Mouse (Mus musculus): ENCODE results near the gene Srgap2. TPM values are rescaled to one million over a fixed set of nuclear protein-coding genes. Genes with fewer than 3 reads are reported as not detected.

The Srgap2 gene
- total RNA-seq, 2 experiments from 2014 or later = 19.5 TPM

DNA sequence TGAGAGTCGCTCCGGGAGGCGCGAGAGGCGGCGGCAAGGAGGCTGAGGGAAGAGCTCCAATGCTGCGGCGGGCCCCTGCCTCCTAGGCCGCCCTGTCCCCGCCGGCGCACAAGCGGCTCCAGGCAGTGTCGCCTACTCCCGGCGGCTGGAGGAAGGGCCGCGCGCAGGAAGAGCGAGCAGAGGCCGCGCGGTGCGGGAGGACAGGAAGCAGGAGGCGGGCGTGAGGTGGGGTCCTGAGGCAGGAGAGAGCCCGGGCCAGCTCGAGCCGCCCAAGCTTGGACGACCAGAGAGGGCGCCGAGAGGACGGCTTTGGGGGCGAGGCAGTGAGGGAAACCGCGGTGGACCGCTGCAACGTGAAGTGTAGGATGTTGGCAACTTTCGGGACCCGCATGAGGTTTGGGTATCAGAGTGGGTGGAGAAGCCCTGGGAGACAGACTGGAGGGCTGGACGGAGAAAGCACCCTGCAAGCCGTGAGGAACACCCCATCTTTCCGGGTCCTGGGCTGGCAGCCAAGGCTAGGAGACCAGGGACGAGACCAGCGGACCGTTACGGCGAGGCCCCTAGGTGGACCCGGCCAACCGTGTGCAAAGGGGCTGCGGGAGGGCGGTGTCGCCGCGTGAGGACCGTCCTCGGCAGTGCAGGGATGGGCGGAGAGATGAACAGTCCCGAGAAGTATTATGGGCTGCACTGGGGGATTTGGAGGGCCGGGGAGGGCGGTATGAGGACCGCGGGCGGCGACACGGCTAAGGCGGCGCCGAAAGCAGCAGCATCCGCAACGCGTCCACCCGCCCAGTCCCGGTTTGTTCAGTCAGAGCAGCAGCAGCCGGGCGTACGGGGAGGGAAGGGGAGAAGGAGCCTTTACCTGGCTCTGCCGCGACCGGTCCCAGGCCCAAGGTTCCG, 531 bp downstream of the Srgap2 start:
- DNase-seq = peak; percentile 81 to 83

DNA sequence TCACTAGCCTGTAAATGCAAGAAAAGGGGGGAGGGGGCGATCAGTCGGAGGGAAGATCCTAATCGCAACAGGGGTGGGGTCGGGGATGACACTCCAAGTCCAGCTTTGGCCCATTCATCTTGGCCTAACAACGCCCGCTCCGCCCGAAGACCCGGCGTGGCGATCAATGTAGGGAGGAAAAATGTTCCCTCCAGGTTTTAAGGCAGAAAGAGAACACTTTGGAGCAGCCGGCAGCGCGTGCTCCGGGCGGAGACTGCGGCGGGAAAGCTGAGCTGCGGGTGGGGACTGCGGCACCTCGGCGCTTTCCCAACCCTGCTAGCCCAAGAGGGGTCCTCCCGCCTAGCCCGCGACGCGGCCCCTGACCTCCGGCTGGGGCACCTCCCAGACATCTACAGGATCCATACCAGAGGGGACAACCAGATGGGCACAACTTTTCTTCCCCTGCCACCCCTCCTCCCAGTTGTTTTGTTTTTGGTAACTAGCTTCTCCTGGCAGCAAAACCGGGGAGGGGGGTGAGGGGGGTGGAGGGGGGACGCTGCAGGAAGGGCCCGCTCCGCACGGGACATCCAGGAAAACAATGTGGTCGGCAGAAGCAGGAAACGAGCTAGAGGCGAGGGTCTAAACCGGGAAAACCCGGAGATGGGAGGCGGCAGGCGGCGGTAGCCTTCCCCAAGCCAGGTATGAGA, 1.4 kb downstream of the Srgap2 start:
- DNase-seq = peak; percentile 53 to 59

GRCm38 (mm10) chr1:131525101-131525585, 2.0 kb downstream of the Srgap2 start:
- peak; percentile 55 to 65 for DNase-seq

GRCm38 (mm10) chr1:131523794-131524193, 3.4 kb downstream of the Srgap2 start:
- no peak for DNase-seq

DNA sequence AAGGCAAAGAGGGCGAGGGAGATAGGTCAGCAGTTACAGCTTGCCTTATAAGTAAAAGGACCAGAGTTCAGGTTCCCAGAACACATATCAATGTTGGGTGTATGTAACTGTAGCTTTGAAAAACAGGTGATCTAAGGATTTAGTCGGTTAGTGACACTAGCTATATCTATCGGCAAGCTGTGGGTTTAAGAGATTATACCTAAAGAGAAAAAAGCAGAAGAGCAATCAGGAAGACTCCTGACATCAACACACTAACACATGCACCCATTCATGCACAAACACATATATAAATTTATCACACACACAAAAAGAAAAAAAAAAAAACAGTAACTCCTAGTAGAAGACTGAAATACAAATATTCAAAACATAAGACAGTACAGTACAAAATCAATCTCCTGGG, 10.6 kb downstream of the Srgap2 start:
- no peak for DNase-seq

DNA sequence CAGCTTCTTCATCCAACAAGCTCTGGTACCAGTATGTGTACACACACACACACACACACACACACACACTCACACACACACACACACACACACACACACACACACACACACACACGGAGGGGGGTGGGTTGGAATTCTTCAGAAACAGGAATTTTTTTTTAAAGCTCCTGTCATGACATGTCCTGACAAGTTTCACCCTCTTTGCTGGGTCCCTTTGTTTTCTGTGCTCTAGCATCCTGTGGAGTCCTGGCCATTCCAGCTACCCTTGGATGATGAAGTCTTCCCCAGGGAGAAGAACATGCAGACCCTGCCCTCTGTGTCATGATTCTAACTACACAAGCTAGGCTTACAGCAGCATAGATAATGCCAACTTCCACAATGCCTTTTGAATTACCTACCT, 13.0 kb downstream of the Srgap2 start:
- no peak for DNase-seq

- no peak for DNase-seq
These were observed 14.0 kb downstream of the Srgap2 start for GRCm38 (mm10) chr1:131513136-131513535.

GRCm38 (mm10) chr1:131511661-131512500, 15.3 kb downstream of the Srgap2 start:
- DNase-seq = no peak

DNA sequence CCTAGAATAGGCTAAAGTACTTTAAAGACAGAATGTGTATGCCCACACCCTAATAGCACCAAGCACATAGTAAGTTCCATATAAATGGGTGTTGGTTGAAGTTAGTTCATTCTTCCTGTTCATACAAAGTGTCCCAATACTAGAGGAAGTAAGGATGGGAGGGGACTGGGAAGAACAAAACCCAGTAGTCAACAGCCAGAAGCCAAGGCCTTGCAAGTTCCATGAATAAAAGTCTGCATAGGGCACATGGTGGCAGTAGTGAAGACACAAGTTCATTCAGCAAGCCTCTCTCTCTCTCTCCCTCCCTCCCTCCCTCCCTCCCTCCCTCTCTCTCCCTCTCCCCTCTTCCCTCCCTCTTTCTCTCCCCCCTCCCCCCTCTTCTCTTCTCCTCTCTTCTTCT, 16.0 kb downstream of the Srgap2 start:
- no peak for DNase-seq

DNA sequence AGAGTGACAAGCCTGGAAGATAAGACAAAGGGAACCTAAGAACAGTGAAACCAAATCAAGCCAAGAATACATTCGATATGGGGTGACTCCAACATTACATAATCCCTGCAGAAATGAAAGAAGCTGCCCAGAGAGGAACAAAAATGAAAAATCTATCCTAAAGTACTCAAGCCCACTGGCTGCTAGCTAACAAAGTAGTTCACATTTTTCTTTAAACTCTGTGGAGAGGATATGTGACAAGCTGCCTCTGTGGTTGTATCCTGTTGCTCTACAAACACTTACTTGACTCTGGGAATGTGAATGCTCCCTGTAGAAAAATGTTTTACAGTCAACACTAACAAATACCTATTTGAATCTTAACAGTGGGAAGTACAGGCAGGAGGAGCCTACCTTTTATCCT, 25.5 kb downstream of the Srgap2 start:
- DNase-seq = no peak

- DNase-seq = no peak
These were observed 28.9 kb downstream of the Srgap2 start for GRCm38 (mm10) chr1:131498231-131498630.

DNA sequence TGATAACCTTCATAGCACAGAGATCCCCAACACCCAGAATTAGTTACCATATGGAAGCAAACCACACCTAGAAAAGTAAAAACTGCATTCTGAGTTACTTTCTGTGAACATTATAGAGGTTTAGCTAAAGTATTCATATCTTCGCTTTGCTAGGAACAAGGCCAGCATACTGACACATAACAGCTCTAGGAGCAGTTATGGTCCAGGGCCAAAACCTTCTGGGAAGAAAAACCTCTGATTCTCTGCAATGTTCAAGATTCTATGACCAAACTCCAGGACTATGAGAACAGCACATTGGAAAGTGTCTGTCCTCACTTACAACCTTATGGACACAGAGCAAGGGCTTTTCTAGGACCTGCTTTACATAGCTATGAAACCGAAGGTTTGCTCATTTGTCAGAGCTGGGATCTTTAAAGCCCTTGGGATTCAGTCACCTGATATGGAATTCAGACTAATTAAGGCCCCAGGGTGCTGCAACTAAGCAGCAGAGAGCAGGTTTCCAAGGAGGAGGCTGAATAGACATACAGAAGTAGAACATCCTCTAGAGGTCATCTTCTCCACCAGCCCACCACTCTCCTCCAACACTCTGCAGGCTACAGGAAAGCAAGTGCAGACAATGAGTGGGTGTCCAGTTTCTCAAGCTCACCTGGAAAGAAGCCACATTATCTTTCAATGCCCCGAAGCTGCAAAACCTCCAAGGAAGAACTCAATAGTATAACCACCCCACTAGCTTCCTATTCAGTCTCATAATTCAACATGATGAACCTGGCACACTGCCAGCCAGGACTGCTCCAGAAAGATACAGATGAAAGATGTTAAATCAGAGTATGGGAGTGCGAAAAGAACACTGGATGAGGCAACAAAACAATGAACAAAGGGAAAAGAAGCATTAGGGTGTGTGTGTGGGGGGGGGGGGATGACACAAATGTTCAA, 32.9 kb downstream of the Srgap2 start:
- DNase-seq = no peak

- peak in 1 of 2 experiments; percentile 54 for DNase-seq
These were observed 34.8 kb downstream of the Srgap2 start for GRCm38 (mm10) chr1:131492360-131492759.

- DNase-seq = no peak
These were observed 35.6 kb downstream of the Srgap2 start for GRCm38 (mm10) chr1:131491579-131491978.

DNA sequence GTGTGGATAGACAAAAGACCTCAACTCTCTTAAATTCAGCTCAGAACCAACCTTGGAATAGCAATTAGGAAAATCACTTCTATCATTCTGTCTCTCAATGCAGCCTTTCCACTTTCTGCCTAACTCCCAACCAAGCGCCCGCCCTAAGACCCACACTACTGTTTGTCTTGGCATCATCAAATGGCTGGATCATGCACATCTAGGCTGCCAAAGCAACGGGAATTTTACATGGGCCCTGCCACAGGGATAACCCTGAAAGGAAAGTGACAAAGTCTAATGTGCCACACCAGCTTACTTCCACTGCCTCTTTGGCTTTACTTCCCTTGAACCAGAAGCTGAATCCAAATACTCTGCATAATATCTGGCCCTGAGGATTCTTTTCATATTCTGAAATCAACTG, 37.8 kb downstream of the Srgap2 start:
- no peak for DNase-seq

DNA sequence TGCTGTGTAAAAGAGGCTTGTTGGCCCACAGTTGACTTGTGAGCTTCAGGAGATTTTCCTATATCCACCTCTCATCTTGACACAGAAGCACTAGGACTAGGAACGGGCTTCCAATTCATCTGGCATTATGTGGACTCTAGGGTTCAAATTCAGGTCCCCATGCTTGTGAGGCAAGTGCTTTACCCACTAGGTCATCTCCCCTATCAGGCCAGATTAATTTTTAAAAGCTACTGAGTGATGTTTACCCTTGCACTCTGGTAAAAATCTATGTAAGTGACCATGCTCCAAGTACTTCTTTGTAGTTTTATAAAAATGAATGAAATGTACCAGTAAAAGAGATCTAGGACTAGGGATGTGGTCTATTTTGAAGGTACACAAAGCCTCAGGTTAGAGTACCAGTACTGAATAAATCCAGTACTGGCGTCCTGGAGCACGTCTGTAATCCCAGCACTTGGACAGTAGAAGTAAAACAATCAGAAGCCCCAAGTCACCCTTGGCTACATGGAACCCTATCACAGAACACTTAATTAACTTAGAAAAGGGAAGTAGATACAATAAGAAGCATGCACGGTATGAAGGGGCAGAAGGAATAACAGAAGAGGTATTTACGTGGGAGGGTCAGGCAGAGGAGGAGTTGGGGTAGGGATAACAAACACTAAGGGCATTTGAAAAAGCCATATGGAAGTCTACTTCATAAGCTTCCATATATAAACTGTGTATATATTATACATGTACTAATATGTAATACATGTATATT, 40.9 kb downstream of the Srgap2 start:
- DNase-seq = no peak

DNA sequence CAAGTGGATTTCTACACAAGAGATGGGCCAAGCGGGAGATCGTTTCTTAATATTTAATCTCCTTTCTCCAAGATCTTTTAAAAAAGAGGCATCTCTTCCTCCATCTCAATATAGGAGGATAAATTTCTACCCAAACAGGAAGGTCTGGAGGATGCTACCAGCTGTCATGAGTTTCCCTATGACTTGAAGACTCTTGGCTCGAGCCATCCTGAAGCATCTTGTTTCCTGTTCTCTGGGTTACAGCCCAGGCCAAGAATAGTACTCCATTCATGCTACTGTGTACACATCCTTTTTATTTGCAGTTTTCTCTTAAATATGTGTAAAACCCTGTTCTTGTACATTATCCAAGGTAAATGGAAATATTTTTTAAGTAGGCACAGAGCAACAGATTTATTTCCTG, 44.9 kb downstream of the Srgap2 start:
- no peak for DNase-seq

GRCm38 (mm10) chr1:131481391-131481790, 45.8 kb downstream of the Srgap2 start:
- DNase-seq = no peak

DNA sequence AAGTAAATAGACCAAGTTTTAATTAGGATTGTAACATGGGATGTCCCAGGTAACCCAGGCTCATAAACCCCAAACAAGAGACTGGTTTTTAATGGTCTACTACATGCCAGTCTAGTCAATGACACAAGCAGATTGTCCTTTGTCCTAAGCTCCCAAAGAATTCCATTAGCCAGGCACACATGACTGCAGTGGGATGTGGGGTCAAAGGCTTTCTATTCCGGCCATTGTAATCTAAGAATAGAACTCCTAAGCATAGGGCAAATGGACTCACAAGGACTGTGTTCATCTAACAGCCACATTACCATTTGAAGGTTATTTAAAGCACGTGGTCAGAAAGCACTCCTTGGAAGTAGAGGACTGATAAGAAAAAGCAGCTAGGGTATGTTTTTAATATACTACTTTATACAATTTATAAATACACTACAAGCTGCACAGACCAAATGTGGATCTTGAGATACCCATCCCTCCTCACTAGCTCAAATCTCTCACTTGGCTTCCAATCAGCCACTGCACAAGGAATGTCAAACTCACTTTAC, 48.3 kb downstream of the Srgap2 start:
- DNase-seq = peak; percentile 45 to 71

DNA sequence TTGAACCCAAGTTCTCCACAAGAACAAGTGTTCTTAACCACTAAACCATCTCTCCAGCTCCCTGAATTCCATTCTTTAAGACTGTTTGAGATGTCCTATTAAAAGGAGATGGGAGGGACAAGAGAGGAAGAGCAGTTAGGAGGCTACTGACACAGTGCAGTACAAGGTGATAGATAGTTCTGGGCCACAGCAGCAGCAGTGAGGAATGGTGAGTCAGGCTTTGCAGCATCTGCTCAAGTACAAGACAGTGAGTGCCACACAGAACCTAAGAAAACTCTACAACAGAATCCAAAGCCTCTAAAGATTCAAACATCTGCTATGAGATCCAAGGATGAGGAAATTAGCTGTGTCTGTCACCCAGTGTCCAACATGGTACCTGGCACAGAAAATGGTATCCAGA, 51.8 kb downstream of the Srgap2 start:
- no peak for DNase-seq

Data from heart, adult 18-20 months (tissue).